In genomic region chr10:81412586-81413309, GRCm38 (mm10) we compare ENCODE assay signal across 8 mouse cellular contexts. TPM values are rescaled to one million over a fixed set of nuclear protein-coding genes. Genes with fewer than 3 reads are reported as not detected.
DNase-seq lines count a peak whose midpoint lies in the region; ATAC-seq lines count a peak whose summit lies in the region.

No protein-coding gene starts in this region.

- no peak overlapping the region for H3K4me2 ChIP-seq in kidney, embryonic 15.5 days
- no peak overlapping the region for H3K4me2 ChIP-seq in embryonic facial prominence, embryonic 13.5 days
- no peak overlapping the region for H3K4me2 ChIP-seq in hindbrain, embryonic 15.5 days
- no peak overlapping the region for H3K4me2 ChIP-seq in midbrain, embryonic 15.5 days

- peak overlapping the region; percentile 84 for H3K27ac ChIP-seq in kidney, embryonic 15.5 days
- H3K27ac ChIP-seq in embryonic facial prominence, embryonic 13.5 days = peak overlapping the region; percentile 66
- peak overlapping the region; percentile 75 for H3K27ac ChIP-seq in hindbrain, embryonic 15.5 days (replicated peaks)
- H3K27ac ChIP-seq in midbrain, embryonic 15.5 days = peak overlapping the region; percentile 65; the same call in 1 of the 2 replicates

- 80% methylated on average over 16 of the region's 16 CpGs for WGBS in kidney, embryonic 15.5 days
- 72% methylated on average over 16 of the region's 16 CpGs for WGBS in embryonic facial prominence, embryonic 13.5 days
- 77% methylated on average over 16 of the region's 16 CpGs for whole genome bisulfite sequencing in hindbrain, embryonic 15.5 days
- WGBS in midbrain, embryonic 15.5 days = 77% methylated on average over 16 of the region's 16 CpGs

- peaks cover 22% of the 10 kb centered on the region for H3K36me3 ChIP-seq in kidney, embryonic 15.5 days
- peaks cover 44% of the 10 kb centered on the region for H3K36me3 ChIP-seq in embryonic facial prominence, embryonic 13.5 days
- no peaks in the 10 kb centered on the region for H3K36me3 ChIP-seq in hindbrain, embryonic 15.5 days
- H3K36me3 ChIP-seq in midbrain, embryonic 15.5 days (replicated peaks) = no peaks in the 10 kb centered on the region; the same call in 1 of the 2 replicates

- ATAC-seq in kidney, embryonic 15.5 days (replicated peaks; ENCODE audit: low FRiP score) = no peak
- no peak for ATAC-seq in embryonic facial prominence, embryonic 13.5 days (ENCODE audit: insufficient number of reproducible peaks, insufficient read depth, low FRiP score, low TSS enrichment, low read depth)
- no peak for ATAC-seq in hindbrain, embryonic 15.5 days (ENCODE audit: low FRiP score, low read depth)
- ATAC-seq in midbrain, embryonic 15.5 days (replicated peaks) = no peak

- peaks cover 100% of the 10 kb centered on the region for H3K4me1 ChIP-seq in kidney, embryonic 15.5 days
- H3K4me1 ChIP-seq in embryonic facial prominence, embryonic 13.5 days = peaks cover 98% of the 10 kb centered on the region
- peaks cover 89% of the 10 kb centered on the region for H3K4me1 ChIP-seq in hindbrain, embryonic 15.5 days (replicated peaks)
- H3K4me1 ChIP-seq in midbrain, embryonic 15.5 days = peaks cover 46% of the 10 kb centered on the region

- no peak for DNase-seq in kidney, postnatal 36 days
- no peak for DNase-seq in layer of hippocampus, adult 18-20 months (ENCODE audit: low spot score in 2 of 2)
- no peak for DNase-seq in urinary bladder, postnatal 25 days (ENCODE audit: low spot score)
- no peak for DNase-seq in left cerebral cortex, postnatal 36 days (ENCODE audit: low spot score in 2 of 2)

- no peak overlapping the region for H3K9ac ChIP-seq in kidney, embryonic 15.5 days
- 0 out of 2 replicates have a peak overlapping the region, but pooled peaks have one; percentile 17 for H3K9ac ChIP-seq in embryonic facial prominence, embryonic 13.5 days
- no peak overlapping the region for H3K9ac ChIP-seq in hindbrain, embryonic 15.5 days
- H3K9ac ChIP-seq in midbrain, embryonic 15.5 days = no peak overlapping the region

- no peak overlapping the region for H3K4me3 ChIP-seq in kidney, embryonic 15.5 days (replicated peaks)
- no peak overlapping the region for H3K4me3 ChIP-seq in embryonic facial prominence, embryonic 13.5 days
- H3K4me3 ChIP-seq in hindbrain, embryonic 15.5 days = no peak overlapping the region
- no peak overlapping the region for H3K4me3 ChIP-seq in midbrain, embryonic 15.5 days

- no peaks in the 10 kb centered on the region for H3K9me3 ChIP-seq in kidney, embryonic 15.5 days (replicated peaks)
- no peaks in the 10 kb centered on the region for H3K9me3 ChIP-seq in embryonic facial prominence, embryonic 13.5 days
- no peaks in the 10 kb centered on the region for H3K9me3 ChIP-seq in hindbrain, embryonic 15.5 days
- no peaks in the 10 kb centered on the region for H3K9me3 ChIP-seq in midbrain, embryonic 15.5 days

- intact Hi-C loops in left cerebral cortex, postnatal 36 days (cut with DNase I) = no loop called here

- H3K27me3 ChIP-seq in kidney, embryonic 15.5 days = no peaks in the 10 kb centered on the region
- peaks cover 11% of the 10 kb centered on the region for H3K27me3 ChIP-seq in embryonic facial prominence, embryonic 13.5 days
- H3K27me3 ChIP-seq in hindbrain, embryonic 15.5 days = peaks cover 5% of the 10 kb centered on the region; the same call in 1 of the 2 replicates
- H3K27me3 ChIP-seq in midbrain, embryonic 15.5 days (replicated peaks) = peaks cover 12% of the 10 kb centered on the region; the same call in 1 of the 2 replicates

RNA-seq across cellular contexts. Expression of gene Smim24, which starts 19.9 kb away (rescaled TPM):
- polyA plus RNA-seq in kidney, embryonic 15.5 days (2015; fragmentation: Nextera tagmentation; extraction: Ambion mirVana) = 26.0 and 29.4 TPM in 2 replicates
- 3.1 and 7.1 TPM in 2 replicates for polyA plus RNA-seq in embryonic facial prominence, embryonic 13.5 days (2015; fragmentation: Nextera tagmentation; extraction: Ambion mirVana)
- polyA plus RNA-seq in hindbrain, embryonic 15.5 days (2015; fragmentation: Nextera tagmentation; extraction: Ambion mirVana) = 1.4 and 1.8 TPM in 2 replicates
- polyA plus RNA-seq in midbrain, embryonic 15.5 days (2015; fragmentation: Nextera tagmentation; extraction: Ambion mirVana) = 1.4 and 1.6 TPM in 2 replicates
- total RNA-seq in layer of hippocampus, adult 18-20 months (2021) = 1 to 10 TPM; 1.8 to 2.4 TPM
- total RNA-seq in left cerebral cortex, postnatal 36 days (2021) = under 1 TPM; 0.77 to 0.94 TPM

RNA-seq across cellular contexts. Expression of gene Gm48552, which starts 23.9 kb away (rescaled TPM):
- polyA plus RNA-seq in kidney, embryonic 15.5 days (2015; fragmentation: Nextera tagmentation; extraction: Ambion mirVana) = 1.6 and 2.1 TPM in 2 replicates
- polyA plus RNA-seq in embryonic facial prominence, embryonic 13.5 days (2015; fragmentation: Nextera tagmentation; extraction: Ambion mirVana) = 1.2 and 1.5 TPM in 2 replicates
- polyA plus RNA-seq in hindbrain, embryonic 15.5 days (2015; fragmentation: Nextera tagmentation; extraction: Ambion mirVana) = 2.1 and 2.7 TPM in 2 replicates
- polyA plus RNA-seq in midbrain, embryonic 15.5 days (2015; fragmentation: Nextera tagmentation; extraction: Ambion mirVana) = 2.7 and 3.3 TPM in 2 replicates
- 1 to 10 TPM; 4.2 to 6.9 TPM for total RNA-seq in layer of hippocampus, adult 18-20 months (2021)
- 1 to 10 TPM; 1.9 to 4.9 TPM for total RNA-seq in left cerebral cortex, postnatal 36 days (2021)

RNA-seq across cellular contexts. Expression of gene Gm48551, which starts 28.5 kb away (rescaled TPM):
- polyA plus RNA-seq in kidney, embryonic 15.5 days (2015; fragmentation: Nextera tagmentation; extraction: Ambion mirVana) = 2.5 and 4.1 TPM in 2 replicates
- 4.1 and 5.0 TPM in 2 replicates for polyA plus RNA-seq in embryonic facial prominence, embryonic 13.5 days (2015; fragmentation: Nextera tagmentation; extraction: Ambion mirVana)
- 6.2 and 6.6 TPM in 2 replicates for polyA plus RNA-seq in hindbrain, embryonic 15.5 days (2015; fragmentation: Nextera tagmentation; extraction: Ambion mirVana)
- 8.4 and 9.3 TPM in 2 replicates for polyA plus RNA-seq in midbrain, embryonic 15.5 days (2015; fragmentation: Nextera tagmentation; extraction: Ambion mirVana)
- total RNA-seq in layer of hippocampus, adult 18-20 months (2021) = 1 to 10 TPM; 4.1 to 4.8 TPM
- total RNA-seq in left cerebral cortex, postnatal 36 days (2021) = 1 to 10 TPM; 2.5 to 4.3 TPM

RNA-seq across cellular contexts. Expression of gene Dohh, which starts 28.5 kb away (rescaled TPM):
- 79.7 and 82.2 TPM in 2 replicates for polyA plus RNA-seq in kidney, embryonic 15.5 days (2015; fragmentation: Nextera tagmentation; extraction: Ambion mirVana)
- 67.8 and 71.8 TPM in 2 replicates for polyA plus RNA-seq in embryonic facial prominence, embryonic 13.5 days (2015; fragmentation: Nextera tagmentation; extraction: Ambion mirVana)
- polyA plus RNA-seq in hindbrain, embryonic 15.5 days (2015; fragmentation: Nextera tagmentation; extraction: Ambion mirVana) = 92.2 and 94.0 TPM in 2 replicates
- polyA plus RNA-seq in midbrain, embryonic 15.5 days (2015; fragmentation: Nextera tagmentation; extraction: Ambion mirVana) = 90.4 and 92.6 TPM in 2 replicates
- total RNA-seq in layer of hippocampus, adult 18-20 months (2021) = 10 to 100 TPM; 82.0 to 82.9 TPM
- total RNA-seq in left cerebral cortex, postnatal 36 days (2021) = 100 to 1,000 TPM in 1 of 2 experiments, 10 to 100 TPM in 1; 80.0 to 103 TPM

RNA-seq across cellular contexts. Expression of gene Fzr1, which starts 34.4 kb away (rescaled TPM):
- 105 and 114 TPM in 2 replicates for polyA plus RNA-seq in kidney, embryonic 15.5 days (2015; fragmentation: Nextera tagmentation; extraction: Ambion mirVana)
- 102 and 119 TPM in 2 replicates for polyA plus RNA-seq in embryonic facial prominence, embryonic 13.5 days (2015; fragmentation: Nextera tagmentation; extraction: Ambion mirVana)
- polyA plus RNA-seq in hindbrain, embryonic 15.5 days (2015; fragmentation: Nextera tagmentation; extraction: Ambion mirVana) = 147 and 152 TPM in 2 replicates
- 153 and 159 TPM in 2 replicates for polyA plus RNA-seq in midbrain, embryonic 15.5 days (2015; fragmentation: Nextera tagmentation; extraction: Ambion mirVana)
- 10 to 100 TPM; 70.8 to 72.5 TPM for total RNA-seq in layer of hippocampus, adult 18-20 months (2021)
- 10 to 100 TPM; 67.8 to 72.2 TPM for total RNA-seq in left cerebral cortex, postnatal 36 days (2021)
